Mouse (Mus musculus): ENCODE measurements around the gene Myh9. TPM values are rescaled to one million over a fixed set of nuclear protein-coding genes. Genes with fewer than 3 reads are reported as not detected.

The Myh9 gene
- total RNA-seq, 2 experiments from 2014 or later: 222 to 260 TPM

DNA sequence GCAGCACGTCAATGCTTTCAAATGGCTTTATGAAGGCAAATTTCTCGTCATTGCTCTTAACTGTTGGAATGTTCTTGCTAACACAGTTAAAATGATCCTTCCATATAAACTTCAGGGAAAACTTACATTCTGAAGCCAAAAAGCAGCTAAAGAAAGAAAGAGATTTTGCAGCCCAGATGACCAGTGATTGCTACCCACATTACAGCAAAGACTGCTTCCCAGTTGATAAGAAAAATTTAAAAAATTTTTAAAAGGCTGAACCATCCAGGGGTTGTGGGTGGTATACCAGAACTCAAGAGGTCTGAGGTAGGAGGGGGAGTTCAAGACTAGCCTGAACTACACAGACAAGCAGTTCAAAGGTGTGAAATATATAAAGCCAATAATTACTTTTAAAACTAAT lies 1.1 kb upstream of the Myh9 start:
- no peak for DNase-seq

DNA sequence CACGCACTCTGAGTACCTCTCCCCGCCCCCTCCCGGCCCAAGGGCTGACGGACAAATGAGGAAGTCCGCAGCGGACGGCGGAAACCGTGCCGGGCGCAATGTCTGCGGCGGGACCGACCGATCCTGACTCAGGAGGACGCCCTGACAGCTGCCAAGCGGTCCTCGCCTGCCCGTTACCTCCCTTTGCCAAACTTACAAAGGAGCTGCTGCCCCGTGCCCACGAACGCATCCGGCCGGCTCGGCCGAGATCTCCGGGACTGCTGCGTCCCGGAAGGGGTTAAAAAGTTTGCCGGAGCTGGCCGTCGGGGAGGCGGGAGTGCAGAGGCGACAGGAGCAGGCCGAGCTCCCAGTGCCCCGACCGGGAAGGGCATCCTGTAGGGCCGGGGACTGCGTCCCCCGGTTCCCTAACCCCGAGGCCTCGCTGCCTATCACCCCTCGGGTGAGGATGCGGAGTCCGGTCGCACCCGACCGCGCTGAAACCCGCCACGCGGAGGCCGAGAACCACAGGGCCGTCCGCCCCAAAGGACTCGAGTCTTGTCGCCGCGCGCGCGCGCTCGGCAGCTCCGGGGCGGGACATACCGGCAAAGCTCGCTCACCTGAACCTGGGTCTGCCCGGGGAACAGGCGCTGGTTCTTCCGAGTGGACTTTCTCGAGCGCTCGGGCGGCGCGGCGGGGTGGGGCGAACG lies 471 bp downstream of the Myh9 start:
- DNase-seq: peak; percentile 79

DNA sequence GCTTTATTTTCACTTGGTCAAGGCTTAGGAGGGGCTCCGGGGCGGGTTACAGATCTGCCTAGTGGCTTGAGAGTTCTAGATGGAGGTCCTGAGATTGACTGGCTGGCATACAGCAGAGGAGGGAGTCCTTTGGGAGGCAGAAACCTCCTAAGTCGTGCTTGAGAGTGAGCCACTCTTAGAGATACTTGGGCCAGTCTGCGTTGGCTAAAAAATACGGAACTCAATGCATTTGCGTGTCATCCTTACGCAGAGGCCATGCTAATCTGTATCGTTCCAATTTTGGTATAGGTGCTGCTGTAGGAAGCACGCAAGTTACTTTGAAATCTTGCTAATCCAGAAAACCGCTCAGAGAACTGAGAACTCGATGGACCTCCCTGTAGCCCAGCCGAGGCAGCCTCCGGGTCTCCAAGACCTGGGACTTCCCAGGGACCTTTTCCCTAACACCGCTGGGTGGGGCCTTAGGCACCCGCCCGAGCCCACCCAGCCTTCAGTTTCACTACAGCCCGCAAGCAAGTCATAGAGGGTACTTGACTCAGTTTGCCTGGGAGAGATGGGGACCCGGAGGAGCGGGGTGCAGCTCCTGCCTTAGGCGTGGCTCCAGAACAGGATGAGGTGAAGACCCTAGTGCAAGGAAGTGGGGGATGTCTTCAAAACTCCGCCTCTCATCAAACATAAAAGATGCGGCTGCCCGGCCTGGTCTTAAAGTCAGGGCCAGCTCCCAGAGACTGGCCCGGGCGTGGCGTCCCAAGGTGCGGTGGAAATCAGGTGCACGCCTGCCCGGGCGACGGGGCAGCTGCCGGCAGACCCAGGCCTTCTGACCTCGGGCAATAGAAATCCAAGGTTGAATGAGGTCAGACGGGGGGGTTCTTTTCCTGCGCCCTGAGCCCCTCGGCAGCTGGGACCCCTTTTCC lies 1.3 kb downstream of the Myh9 start:
- no peak for DNase-seq

DNA sequence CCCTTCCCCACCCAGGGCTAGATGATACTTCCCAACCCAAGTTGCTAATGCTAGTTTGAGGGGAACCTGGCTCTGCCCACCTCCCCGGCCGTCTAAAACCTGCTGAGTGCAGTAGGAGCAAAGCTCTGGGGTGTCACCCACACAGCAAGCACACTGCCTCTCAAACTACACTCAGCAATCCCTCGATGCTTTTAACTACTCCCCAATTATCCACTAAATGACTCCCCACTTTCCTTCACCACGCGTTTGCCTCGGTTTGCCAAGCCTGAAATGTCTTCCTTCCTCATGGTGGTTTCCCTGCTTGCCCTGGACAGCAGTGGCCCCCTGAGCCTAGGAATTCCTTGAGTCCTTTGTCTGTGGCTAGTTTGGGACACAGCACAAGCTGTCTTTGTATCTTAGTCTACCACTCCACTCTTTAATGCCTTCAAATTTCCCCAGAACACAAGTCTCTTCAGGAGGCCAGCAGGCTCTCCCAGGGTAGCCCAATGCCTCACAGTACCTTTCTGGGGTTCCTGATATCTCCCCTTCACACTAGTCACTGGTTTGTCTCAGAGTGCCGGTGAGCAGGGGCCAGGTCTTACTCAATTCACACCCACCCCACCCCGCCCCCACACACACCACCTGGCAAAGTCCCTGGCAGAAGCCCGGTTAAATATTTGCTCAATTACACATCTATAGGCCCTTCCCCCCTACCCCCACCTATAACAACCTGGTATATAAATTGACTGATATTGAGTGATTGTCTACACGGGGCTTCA lies 2.3 kb downstream of the Myh9 start:
- DNase-seq: no peak

DNA sequence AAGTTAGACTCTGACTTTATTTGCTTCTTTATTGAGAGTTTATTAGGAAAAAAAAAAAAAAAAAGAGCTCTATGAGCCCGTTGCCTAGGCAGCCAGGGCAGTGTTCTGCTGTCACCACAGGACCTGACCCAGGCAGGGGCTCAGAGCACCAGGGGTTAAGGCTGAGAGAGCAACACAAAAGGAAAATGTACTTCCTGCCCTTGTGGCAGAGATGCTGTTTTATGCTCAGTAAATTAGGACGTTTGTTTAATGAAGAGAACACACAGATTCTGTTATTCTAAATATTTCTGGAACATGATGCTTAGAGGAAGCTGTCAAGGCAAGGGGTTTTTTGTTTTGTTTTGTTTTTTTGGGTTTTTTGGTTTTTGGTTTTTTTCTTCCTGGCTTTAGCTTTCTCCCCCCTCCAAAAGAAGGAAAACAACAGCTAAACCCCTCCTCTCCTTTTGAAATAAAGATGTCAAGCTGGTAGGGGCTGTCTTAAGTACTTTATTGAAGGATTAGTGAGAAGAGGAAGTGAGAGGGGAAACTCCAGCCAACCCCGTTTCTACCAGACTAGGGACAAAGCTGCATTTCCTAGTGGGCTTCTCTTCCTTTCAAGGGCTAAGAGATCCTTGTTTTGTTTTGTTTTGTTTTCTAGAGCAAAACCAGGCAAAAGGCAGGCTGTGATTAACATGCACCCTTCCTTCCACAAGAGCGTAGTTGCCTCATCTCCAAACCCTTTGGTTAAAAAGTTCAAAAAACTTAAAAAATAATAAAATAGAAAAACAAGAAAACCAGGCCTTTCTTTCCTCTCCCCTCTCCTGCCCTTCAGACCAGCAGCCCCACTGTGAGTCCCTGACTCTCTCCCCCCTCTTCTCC lies 3.2 kb downstream of the Myh9 start:
- DNase-seq: no peak

DNA sequence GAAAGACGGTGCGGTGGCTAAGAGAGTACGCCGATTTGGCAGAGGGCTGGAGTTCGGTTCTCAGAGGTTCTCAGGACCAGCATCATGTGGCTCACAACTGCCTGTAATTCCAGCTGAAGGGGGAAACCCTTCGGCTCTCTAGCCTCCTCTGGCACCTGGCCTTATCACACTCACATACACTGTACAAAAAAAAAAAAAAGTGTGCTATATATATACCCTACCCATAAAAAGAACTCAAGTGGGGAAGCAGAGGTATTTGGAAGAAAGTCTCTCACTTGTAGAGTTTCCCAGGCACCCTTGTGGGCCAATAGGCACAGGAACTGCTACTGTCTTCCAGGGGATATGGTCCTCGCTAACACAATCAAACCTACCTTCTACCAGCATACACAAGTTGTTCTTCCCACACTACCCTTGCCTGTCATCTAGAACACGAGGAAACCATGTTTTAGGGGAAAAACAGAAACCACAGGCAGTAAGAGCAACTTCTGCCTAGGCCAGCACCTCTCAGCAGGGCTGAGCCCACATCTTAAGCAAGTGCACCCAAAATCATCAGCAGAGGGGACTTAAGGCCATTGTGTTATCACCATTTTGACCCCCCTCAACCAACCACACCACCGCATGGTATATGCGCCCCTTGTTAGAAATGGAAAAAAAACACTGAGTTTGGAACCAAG lies 4.4 kb downstream of the Myh9 start:
- DNase-seq: no peak

DNA sequence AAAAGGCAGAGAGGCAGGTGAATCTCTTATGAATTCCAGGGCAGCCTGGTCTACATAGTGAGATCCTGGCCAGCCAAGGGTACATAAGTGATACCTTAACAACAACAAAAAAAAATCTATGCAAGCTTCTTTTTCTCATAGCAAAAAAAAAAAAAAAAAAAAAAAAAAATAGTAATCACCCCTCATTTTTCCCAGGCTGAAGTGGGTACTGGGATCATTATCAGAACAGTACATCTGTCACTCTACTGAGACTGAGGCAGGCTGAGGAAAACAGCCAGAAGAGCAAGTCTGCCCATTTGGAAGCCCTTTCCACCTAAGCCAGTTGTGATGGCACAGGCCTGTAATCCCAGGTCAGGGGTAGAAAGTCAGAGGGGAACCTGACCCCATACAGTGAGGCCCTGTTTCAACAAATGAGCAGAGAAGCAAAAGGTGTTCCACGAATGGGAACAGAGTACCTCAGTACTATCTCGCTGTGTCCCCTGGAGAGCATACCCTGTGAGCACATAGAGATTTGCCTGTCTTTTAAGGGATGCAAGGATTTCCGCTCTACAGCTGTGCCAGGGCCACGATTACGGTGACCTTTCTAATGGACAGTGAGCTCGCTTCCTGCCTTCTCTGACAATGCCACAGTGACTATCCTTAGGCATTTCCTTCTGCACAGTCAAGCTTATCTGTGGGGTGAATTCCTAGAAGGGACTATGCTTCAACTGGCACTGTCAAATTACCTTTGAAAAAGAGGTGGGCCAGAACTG lies 5.1 kb downstream of the Myh9 start:
- no peak for DNase-seq

DNA sequence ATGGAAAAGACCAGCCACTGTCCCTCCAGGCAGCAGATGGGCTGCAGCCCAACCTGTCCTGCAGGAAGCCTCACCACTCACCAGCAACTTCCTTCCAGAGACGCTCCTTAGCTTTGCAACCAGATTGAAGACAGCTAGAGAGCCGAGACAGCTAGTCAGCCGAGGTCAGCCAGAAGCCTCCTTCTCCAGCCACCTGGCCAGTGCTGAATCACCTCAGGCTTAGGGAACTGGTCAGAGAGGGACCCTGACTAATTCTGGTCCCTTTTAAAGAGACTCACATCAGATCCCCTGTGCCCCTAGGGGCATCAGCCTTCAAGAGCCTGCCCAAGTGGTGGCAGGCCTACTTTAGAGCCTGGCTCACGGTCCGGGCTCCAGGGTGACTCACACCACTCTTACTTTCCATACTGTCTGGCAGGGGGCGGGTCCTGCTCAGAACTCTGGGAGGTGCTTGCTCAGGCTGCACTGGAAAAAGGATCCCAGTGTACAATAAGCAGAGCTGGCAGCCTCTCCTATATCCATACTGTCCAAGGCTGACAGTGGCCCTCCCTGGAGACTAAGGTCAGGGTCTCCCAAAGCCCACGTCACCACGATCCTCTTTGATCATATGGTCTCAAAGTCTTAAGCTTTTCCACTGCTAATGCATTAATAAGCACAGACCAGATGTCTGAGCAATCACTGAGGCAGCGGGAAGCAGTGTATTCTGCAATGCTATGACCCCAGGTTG lies 5.9 kb downstream of the Myh9 start:
- peak; percentile 78 for DNase-seq

DNA sequence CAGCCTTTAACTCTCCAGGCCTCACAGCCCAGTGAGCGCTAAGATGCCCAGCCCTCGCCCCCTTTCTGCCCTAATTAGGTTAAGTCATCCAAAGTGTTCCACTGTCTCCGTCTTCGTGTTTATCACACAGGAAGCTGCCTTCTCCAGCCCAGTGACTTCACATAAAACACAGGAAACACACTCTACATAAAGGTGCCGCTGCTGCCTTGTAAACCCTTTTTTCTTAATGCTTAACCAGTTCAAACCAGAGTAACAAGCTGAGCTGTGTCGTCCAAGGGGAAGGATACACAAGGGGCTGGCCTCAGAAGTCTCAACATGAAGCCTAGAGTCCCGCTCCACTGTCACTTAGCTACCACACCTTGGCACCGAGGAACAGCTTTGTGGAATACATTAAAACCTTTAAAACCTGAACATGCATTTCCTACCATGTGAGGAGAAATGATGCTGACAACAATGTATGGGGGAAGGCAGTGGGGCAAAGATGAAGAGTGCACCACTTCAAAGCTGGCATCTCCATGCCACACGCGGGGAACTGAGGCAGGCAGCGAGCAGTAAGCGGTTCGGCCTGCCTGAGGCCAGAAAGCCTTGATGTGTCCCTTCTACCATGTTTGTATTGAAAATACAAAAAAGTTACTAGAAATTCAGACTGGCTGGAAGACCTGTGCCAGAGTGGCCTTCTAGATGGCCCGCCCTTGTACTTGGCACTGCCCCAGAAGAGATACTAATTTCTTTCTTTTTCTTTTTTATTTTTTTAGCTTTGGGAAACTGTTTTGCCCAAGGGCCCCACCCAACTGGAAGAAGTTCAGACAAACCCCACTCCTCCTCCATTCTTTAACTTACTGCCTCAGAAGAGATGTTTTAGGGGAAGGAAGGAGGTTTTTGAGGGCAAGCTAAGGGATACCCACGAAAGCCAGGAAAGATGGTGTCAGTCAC lies 7.4 kb downstream of the Myh9 start:
- peak; percentile 15 for DNase-seq

DNA sequence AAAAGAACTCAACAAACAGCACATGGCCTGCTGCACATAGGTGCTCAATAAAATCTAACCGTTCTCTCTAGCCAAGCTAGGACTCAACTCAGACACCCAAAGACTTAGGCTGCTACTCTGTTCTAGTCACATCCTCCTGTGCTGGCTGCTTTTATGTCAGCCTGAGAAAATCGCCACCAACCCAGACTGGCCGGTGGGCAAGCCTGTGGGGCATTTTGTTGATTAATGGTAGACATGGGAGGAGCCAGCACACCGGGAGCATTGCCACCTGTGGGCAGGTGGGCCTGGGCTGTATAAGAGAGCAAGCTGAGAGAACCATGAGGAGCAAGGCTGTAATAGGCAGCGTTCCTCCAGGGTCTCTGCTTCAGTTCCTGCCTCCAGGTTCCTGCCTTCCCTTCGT lies 8.2 kb downstream of the Myh9 start:
- no peak for DNase-seq

DNA sequence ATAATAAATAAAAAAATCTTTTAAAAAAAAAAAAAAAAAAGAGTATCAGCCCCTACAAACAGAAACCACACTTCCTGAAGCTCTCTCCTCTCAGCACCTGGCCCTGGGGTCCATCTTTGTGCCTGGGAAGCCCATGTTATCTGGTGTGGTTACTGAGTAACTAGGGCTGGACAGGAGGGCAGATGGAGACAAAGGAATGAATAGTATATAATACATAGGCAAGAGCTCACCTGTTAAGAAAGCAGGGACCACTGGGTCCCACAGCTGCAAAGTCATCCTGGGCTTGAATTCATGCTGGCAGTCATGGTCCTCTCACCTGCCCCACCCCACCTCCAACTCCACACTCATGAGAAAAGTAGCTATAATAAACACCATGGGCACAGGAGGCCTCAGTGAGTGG lies 8.9 kb downstream of the Myh9 start:
- no peak for DNase-seq

DNA sequence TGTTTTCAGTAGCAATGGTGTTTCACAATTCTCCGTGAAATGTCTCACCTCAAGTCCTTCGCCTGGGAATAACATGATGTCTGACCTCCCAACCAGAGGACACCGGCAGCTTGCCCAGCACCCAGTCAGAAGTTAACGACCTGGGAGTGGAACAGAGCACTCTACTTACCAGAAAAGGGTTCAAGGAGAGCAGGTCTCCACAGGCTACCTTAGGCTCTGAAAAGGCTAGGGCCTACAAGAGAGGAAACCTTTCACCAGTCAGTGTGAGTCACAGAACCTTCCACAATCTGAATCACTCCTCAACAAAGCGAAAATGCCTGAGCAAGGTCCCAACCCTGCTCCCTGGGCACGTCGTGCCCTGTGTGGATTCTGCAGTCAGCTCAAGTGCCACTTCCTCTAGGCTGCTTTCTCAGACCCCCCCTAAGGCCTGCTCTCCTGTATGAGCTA lies 9.5 kb downstream of the Myh9 start:
- peak; percentile 65 for DNase-seq

DNA sequence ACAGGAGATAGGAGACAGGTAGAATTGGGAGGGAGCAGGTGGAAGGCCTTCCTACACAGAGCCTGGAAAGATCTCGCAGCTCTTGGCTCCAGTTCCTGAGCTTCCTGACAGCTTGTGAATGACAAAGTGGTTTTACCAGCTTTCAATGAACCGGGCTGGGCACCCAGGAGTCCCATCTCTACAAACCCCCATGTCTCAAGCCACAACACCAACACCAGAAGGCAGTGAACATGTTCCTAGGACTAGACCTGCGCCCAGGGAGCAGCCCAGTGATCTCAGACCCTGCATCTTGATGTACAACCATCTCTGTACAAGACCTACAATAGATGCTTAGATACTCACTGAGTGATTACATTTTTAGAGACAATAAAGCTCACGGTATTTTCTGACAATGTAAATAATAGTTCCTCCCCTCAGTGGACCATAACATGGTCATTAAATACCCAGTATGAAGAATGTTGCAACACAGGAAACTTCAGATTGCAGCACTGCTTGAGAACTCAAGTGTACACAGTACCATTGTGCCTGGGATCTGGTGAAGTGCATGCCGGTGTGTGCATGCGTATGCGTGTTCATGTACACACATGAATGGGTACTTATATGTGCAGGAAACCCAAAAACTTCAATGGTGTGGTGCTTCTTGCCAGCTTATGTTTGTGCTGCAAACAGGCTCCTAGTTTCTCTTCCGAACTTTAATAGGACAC lies 10.1 kb downstream of the Myh9 start:
- no peak for DNase-seq

DNA sequence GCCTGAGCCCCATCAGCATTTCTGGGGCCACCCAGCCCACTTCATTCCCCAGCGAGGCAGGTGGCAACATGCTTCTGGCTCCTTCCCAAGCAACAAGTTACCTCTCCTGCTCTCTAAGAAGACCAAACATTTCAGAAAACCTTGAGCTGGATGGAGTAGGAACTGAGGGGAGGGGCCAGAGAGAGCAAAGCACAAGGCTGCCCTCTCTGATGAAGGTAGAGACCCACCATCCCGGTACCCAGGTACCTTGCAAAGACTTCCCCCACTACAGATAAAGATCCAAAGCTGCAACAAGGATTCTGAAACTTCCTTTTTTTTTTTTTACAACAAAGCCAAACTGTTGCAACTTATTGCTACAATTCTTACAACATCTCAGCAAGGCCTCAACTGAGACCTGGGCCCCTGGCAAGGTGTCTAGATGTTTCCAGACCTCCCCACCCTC lies 10.8 kb downstream of the Myh9 start:
- no peak for DNase-seq

DNA sequence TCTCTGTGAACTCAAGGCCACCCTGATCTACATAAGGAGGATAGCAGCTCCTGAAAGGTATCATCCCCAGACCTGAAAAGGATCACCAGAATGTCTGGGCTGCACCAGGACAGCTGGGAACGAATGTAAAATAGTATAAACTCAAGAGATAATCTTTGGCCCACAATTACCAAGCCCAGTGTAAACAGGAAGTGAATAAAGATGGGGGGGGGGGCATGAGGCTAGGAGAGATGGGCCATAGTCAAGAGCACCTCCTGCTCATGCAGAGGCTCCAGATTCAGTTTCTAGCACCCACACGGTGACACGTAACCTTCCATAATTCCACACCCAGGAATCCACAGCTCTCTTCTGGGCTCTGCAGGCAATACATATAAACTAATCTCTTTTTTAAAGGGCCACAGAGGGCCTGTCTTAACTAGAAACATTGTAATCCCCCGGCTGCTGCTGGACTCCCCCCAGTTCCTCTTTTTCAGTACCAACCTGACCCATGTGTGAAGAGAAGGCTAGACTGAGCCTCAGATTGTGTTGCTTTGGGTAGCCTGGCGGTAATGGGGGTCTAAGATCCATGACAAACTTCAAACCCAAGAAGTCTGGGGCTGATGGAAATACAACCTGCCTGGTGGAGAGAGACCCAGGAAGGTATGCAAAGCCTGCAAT lies 11.4 kb downstream of the Myh9 start:
- DNase-seq: no peak

DNA sequence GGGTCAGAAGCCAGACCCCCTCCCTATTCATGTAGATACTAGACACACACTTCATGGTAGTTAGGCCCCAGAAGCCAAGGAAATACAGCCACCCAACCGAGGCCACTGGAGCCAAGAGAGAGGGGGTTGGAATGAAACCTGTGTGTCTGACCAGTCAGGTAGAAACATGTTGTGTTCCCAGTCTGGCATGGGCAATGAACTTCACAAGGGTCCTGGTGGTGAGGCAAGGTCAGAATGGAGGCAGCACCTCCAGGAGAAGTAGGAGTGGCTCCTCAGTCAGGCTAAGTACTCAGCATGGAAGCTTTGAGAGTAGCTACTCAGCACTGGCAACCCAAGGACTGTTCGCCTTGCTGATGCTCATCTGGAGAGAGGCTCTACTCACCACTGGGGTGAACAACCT lies 12.4 kb downstream of the Myh9 start:
- DNase-seq: no peak

DNA sequence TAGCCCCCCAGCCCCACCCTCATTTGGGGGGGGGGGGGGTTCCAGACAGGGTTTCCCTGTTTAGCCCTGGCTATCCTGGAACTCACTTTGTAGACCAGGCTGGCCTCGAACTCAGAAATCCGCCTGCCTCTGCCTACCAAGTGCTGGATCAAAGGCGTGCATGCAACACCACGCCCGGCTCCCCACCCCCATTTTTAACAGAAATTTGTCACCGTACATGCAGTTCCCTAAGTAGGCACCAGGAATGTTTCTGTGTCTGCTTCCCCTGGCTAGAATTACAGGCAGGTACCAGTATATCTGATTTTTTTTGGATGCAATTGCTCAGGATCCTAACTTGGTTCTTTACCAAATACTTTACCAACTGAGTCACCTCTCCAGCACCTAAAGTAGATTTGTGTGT lies 13.1 kb downstream of the Myh9 start:
- DNase-seq: no peak
